Mouse (Mus musculus) layer of hippocampus, adult 9-10 months (tissue): Measurements from ENCODE around the gene Gm3633.
"Not testable (repeated sequence)": the region's sequence is repeated elsewhere in the genome, so short reads cannot be mapped to it uniquely, and the experiment has no call there.

Source experiments
- DNase-seq: peaks from one replicate; pipeline ENCODE4 v3.0.0; 2022; ENCODE audit warnings: low spot score

The Gm3633 gene

DNA sequence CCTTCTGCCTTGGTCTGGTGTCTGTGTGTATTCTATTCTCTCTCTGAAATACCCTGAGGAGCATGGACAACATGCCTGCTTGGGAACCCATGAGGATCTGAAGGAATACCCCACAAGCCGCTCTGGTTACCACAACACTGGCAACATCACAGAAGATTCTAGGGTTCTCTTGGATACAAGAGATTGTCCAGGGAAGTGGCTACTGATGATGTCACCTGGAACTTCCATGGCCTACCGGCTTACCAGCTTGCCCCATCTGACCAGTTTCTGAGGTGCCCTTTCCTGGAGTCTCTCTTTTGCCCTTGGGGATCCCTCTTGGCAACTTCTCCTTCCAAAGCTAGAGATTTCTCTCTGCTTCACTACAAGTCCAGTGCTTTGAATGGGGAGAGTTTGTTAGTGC, at the start of gene Gm3633:
Gene Gm3633, minus strand, starts transcription at position 101 of the 400 bp plus-strand sequence.
- not testable (repeated sequence) for DNase-seq

DNA sequence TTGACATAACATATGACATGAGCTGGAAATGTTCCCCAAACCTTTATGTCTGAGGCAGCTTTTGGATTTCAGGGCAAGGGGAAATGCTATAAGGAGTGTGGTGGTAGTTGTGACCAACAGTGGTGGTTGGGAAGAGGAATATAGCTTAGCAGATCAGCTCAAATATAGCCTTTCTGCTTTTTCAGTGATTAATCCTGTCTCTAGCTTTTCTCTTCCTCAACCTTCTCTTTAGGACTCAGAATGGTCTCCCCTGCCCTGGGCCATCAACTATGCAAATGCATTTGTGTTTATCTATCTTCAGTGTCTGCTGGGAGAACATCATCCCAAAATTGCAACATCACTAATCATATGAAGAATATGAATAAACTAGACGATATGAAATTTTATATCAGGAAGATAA, 13.9 kb upstream of the Gm3633 start, which contains the start of gene Gm10378:
Gene Gm10378, plus strand, starts transcription at position 301 of the 400 bp plus-strand sequence.
- DNase-seq: not testable (repeated sequence)

DNA sequence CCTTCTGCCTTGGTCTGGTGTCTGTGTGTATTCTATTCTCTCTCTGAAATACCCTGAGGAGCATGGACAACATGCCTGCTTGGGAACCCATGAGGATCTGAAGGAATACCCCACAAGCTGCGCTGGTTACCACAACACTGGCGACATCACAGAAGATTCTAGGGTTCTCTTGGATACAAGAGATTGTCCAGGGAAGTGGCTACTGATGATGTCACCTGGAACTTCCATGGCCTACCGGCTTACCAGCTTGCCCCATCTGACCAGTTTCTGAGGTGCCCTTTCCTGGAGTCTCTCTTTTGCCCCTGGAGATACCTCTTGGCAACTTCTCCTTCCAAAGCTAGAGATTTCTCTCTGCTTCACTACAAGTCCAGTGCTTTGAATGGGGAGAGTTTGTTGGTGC, 41.9 kb downstream of the Gm3633 start, which contains the start of gene Gm17124:
Gene Gm17124, minus strand, starts transcription at position 101 of the 400 bp plus-strand sequence.
- DNase-seq: not testable (repeated sequence)
